In genomic region chrX:101805512-101805911, GRCm38 (mm10) we compare ENCODE assay signal across 11 mouse cellular contexts. TPM values are rescaled to one million over a fixed set of nuclear protein-coding genes. Genes with fewer than 3 reads are reported as not detected.
DNase-seq lines count a peak whose midpoint lies in the region; ATAC-seq lines count a peak whose summit lies in the region.
"Had no signal": no experiment of that assay in that cellular context is flagged by ENCODE, and none has a peak within 500 bp of the region (broad histone marks: within the 10 kb centered on the region; RNA-seq: fewer than 3 reads in every experiment).

No protein-coding gene starts in this region.

- no peaks in the 10 kb centered on the region for H3K27me3 ChIP-seq in midbrain, embryonic 14.5 days (ENCODE audit: control insufficient read depth, insufficient read depth, low read length)
- peaks cover 3% of the 10 kb centered on the region; the same call in 1 of the 2 replicates for H3K27me3 ChIP-seq in midbrain, embryonic 13.5 days
- H3K27me3 ChIP-seq in splenic B cell, adult 2 months (ENCODE audit: control insufficient read depth, insufficient read depth, low read length, poor library complexity, severe bottlenecking) = no peaks in the 10 kb centered on the region
- H3K27me3 ChIP-seq: forebrain, embryonic 15.5 days had no signal

- DNase-seq in heart, adult 11 months = peak; percentile 23
- DNase-seq in heart, adult 8-10 months (ENCODE audit: low spot score) = no peak
- peak; percentile 54 for DNase-seq in midbrain, embryonic 14.5 days
- DNase-seq in cerebellum, postnatal 10 days = peak; percentile 28 to 47
- peak; percentile 22 for DNase-seq in splenic B cell, adult 2 months (ENCODE audit: low read depth, low spot score)
- DNase-seq in layer of hippocampus, adult 11-12 months (ENCODE audit: low spot score) = no peak
- no peak for DNase-seq in urinary bladder, postnatal 10 days (ENCODE audit: low spot score)

- ATAC-seq in midbrain, embryonic 14.5 days (ENCODE audit: low FRiP score, low TSS enrichment) = no peak
- ATAC-seq in midbrain, embryonic 13.5 days = no peak
- ATAC-seq: forebrain, embryonic 15.5 days had no signal

- H3K4me3 ChIP-seq in midbrain, embryonic 14.5 days (replicated peaks; ENCODE audit: low read depth, low read length) = no peak overlapping the region
- H3K4me3 ChIP-seq in midbrain, embryonic 13.5 days (replicated peaks) = no peak overlapping the region
- H3K4me3 ChIP-seq: forebrain, embryonic 15.5 days; midbrain, embryonic 12.5 days had no signal

- H3K4me2 ChIP-seq in midbrain, embryonic 14.5 days (ENCODE audit: low read length) = no peak overlapping the region
- no peak overlapping the region for H3K4me2 ChIP-seq in midbrain, embryonic 13.5 days (replicated peaks)
- H3K4me2 ChIP-seq: forebrain, embryonic 15.5 days; midbrain, embryonic 12.5 days had no signal

- H3K9ac ChIP-seq in midbrain, embryonic 14.5 days (replicated peaks; ENCODE audit: low read length) = no peak overlapping the region
- no peak overlapping the region for H3K9ac ChIP-seq in midbrain, embryonic 13.5 days (replicated peaks)
- H3K9ac ChIP-seq: forebrain, embryonic 15.5 days; midbrain, embryonic 12.5 days had no signal

- no peaks in the 10 kb centered on the region for H3K9me3 ChIP-seq in midbrain, embryonic 14.5 days (ENCODE audit: control insufficient read depth, low read length)
- H3K9me3 ChIP-seq in midbrain, embryonic 13.5 days = no peaks in the 10 kb centered on the region
- H3K9me3 ChIP-seq: forebrain, embryonic 15.5 days; midbrain, embryonic 12.5 days had no signal

- no peaks in the 10 kb centered on the region for H3K36me3 ChIP-seq in midbrain, embryonic 14.5 days (ENCODE audit: control insufficient read depth, insufficient read depth, low read length)
- H3K36me3 ChIP-seq in midbrain, embryonic 13.5 days = no peaks in the 10 kb centered on the region
- H3K36me3 ChIP-seq in splenic B cell, adult 2 months (ENCODE audit: control insufficient read depth, insufficient read depth, low read length, poor library complexity, severe bottlenecking) = no peaks in the 10 kb centered on the region
- H3K36me3 ChIP-seq: forebrain, embryonic 15.5 days; midbrain, embryonic 12.5 days had no signal

- 31% methylated on average over 2 of the region's 2 CpGs for WGBS in midbrain, embryonic 14.5 days
- 47% methylated on average over 2 of the region's 2 CpGs for WGBS in midbrain, embryonic 13.5 days

- H3K4me1 ChIP-seq in midbrain, embryonic 14.5 days (ENCODE audit: control insufficient read depth, insufficient read depth, low read length) = no peaks in the 10 kb centered on the region
- H3K4me1 ChIP-seq in midbrain, embryonic 13.5 days (replicated peaks) = no peaks in the 10 kb centered on the region
- H3K4me1 ChIP-seq: forebrain, embryonic 15.5 days; midbrain, embryonic 12.5 days had no signal

- H3K27ac ChIP-seq in midbrain, embryonic 14.5 days (replicated peaks; ENCODE audit: low read depth, low read length) = no peak overlapping the region
- H3K27ac ChIP-seq in midbrain, embryonic 13.5 days = no peak overlapping the region
- H3K27ac ChIP-seq: forebrain, embryonic 15.5 days; midbrain, embryonic 12.5 days had no signal

RNA-seq across cellular contexts. Expression of gene 8030474K03Rik, which starts 11.1 kb away (rescaled TPM):
- under 1 TPM in 1 of 4 experiments, not detected in 3; 0.17 TPM for total RNA-seq in heart, adult 8-10 months (2022)
- not detected in 2 replicates for polyA plus RNA-seq in midbrain, embryonic 14.5 days (2014; fragmentation: Nextera tagmentation; extraction: Ambion mirVana)
- not detected in 2 replicates for polyA plus RNA-seq in midbrain, embryonic 13.5 days (2015; fragmentation: Nextera tagmentation; extraction: Ambion mirVana)
- polyA plus RNA-seq: forebrain, embryonic 15.5 days; large intestine, adult 2 months had no signal

RNA-seq across cellular contexts. Expression of gene Gm4779, which starts 11.3 kb away (rescaled TPM):
- total RNA-seq in heart, adult 8-10 months (2022) = not detected
- not detected in 2 replicates for polyA plus RNA-seq in midbrain, embryonic 14.5 days (2014; fragmentation: Nextera tagmentation; extraction: Ambion mirVana)
- polyA plus RNA-seq in midbrain, embryonic 13.5 days (2015; fragmentation: Nextera tagmentation; extraction: Ambion mirVana) = 0.08 TPM in 1 of 2 replicates, not detected in the other
- polyA plus RNA-seq: large intestine, adult 2 months had no signal

RNA-seq across cellular contexts. Expression of gene Nhsl2, which starts 43.7 kb away (rescaled TPM):
- 1 to 10 TPM; 3.2 to 4.3 (median 3.8) TPM for total RNA-seq in heart, adult 8-10 months (2022)
- polyA plus RNA-seq in midbrain, embryonic 14.5 days (2014; fragmentation: Nextera tagmentation; extraction: Ambion mirVana) = 5.8 and 7.8 TPM in 2 replicates
- polyA plus RNA-seq in midbrain, embryonic 13.5 days (2015; fragmentation: Nextera tagmentation; extraction: Ambion mirVana) = 6.1 and 7.3 TPM in 2 replicates

Comparison
In these comparisons a context has a peak if more than half of its experiments do, and no peak if none do; other contexts are left out.
1. DNase-seq: peak in heart, adult 11 months (single experiment), midbrain, embryonic 14.5 days (single experiment), cerebellum, postnatal 10 days (2 of 2) and splenic B cell, adult 2 months (single experiment); none in heart, adult 8-10 months (single experiment), layer of hippocampus, adult 11-12 months (single experiment) and urinary bladder, postnatal 10 days (single experiment).